Mouse (Mus musculus) bone marrow macrophage, adult 2 months (primary cell): Measurements from ENCODE around the gene Mfsd2a.

Source experiments
- CTCF ChIP-seq: IDR thresholded peaks from 2 replicates; pipeline ENCODE4 v1.5.1; 2012; ENCODE audit warnings: low read depth, mild to moderate bottlenecking, low read length, moderate library complexity
- POLR2A ChIP-seq: IDR thresholded peaks from 2 replicates; pipeline ENCODE4 v1.6.1; 2012; ENCODE audit warnings: mild to moderate bottlenecking, low read depth, low read length, borderline replicate concordance

- no peak for TF ChIP-seq POLR2A
- no peak for TF ChIP-seq CTCF
These were observed at the start of gene Mfsd2a for GRCm38 (mm10) chr4:122961100-122961567.
